Mouse (Mus musculus) thymus, postnatal 10 days (tissue): ENCODE results near the gene Nrm.
"Not testable (repeated sequence)": the region's sequence is repeated elsewhere in the genome, so short reads cannot be mapped to it uniquely, and the experiment has no call there.

Source experiments
- DNase-seq, 2 experiments: peaks; one replicate each; pipeline ENCODE4 v3.0.0; 2021; ENCODE audit warnings: low spot score in 2 of 2

The Nrm gene

DNA sequence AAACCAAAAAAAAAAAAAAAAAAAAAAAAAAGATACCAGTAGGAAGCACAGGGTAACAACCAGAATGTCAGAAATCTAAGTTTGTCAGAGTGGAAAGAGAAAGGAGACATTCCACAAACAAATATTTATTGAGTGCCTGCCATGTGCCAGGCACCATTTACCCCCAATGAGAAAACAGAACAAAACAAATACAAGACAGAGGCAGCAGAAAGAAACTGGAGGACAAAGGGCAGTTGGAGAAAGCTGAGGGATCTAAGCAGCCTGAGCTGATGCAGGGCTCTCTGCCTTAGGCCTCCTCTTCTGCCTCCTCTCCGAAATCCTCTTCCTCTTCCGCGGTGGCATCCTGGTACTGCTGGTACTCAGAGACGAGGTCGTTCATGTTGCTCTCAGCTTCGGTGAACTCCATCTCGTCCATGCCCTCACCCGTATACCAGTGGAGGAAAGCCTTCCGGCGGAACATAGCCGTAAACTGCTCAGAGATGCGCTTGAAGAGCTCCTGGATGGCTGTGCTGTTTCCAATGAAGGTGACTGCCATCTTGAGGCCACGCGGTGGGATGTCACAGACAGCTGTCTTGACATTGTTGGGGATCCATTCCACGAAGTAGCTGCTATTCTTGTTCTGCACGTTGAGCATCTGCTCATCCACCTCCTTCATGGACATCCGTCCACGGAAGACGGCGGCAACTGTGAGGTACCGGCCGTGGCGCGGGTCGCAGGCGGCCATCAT is 26.3 kb upstream of the Nrm start:
- DNase-seq, result no peak

DNA sequence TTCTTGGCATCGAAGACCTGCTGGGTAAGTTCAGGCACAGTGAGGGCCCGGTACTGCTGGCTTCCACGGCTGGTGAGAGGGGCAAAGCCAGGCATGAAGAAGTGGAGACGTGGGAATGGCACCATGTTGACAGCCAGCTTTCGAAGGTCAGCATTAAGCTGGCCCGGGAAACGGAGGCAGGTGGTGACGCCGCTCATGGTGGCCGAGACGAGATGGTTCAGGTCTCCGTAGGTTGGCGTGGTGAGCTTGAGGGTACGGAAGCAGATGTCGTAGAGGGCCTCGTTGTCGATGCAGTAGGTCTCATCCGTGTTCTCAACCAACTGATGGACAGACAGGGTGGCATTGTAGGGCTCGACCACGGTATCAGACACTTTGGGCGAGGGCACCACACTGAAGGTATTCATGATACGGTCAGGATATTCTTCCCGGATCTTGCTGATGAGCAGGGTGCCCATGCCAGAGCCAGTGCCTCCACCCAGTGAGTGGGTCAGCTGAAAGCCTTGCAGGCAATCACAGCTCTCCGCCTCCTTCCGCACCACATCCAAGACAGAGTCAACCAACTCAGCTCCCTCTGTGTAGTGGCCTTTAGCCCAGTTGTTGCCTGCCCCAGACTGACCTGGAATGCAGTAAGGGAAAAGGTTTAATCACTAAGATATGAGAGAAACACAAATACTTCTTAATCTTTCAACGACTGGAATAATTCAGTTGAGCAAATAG is 25.5 kb upstream of the Nrm start:
- DNase-seq, result no peak

DNA sequence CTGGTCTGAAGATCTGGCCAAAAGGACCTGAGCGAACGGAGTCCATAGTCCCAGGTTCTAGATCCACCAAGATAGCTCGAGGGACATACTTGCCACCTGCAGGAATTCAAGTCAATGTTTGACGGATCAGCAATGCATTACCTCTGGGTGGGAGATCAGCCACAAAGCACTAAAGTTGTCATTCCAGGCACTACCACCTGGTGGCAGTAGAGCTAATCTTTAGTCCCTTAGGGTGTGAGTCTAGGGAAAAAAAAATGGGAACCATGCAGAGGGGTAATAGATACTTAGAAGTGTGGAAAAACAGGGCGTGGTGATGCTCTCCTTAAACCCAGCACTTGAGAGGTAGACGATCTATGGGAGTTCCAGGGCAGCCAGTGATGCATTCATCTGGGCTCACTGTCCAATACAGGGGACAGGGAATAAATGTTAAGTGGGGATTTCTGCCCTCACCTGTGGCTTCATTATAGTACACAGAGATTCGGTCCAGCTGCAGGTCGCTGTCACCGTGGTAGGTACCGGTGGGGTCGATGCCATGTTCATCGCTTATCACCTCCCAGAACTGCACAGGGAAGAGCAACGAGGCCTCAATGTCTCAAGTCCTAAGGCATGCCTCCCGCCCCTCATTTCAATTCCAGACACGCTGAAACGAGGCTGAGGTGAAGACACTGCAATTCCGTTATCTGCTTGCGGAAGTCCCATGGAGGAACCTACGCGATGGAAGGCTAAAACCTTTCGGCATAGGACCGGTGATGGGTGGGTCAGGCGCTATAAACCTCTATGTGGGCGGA is 24.7 kb upstream of the Nrm start:
- DNase-seq, result peak; percentile 75 to 82

DNA sequence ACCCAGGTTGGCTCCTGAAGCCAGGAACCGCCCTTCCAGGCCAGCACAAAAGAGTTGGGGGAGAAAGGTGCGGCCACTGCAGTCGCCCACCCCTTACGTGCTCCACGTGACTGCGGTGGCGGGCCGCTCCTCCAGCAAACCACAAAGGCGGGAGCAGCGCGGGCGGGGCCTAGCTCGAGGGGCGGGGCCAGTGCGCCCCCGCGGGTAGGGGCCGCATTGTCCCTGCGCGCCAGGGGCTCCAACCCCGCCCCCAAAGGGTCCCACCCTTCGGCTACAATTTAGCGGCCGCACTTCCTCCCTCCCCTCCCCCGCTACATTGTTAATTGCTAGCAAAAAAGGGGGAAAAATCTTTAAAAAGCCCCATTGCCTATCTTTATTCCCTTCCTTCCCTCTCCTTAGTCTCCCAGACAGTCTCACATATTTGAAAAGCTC is 24.1 kb upstream of the Nrm start:
- DNase-seq, result peak; percentile 94 to 95

DNA sequence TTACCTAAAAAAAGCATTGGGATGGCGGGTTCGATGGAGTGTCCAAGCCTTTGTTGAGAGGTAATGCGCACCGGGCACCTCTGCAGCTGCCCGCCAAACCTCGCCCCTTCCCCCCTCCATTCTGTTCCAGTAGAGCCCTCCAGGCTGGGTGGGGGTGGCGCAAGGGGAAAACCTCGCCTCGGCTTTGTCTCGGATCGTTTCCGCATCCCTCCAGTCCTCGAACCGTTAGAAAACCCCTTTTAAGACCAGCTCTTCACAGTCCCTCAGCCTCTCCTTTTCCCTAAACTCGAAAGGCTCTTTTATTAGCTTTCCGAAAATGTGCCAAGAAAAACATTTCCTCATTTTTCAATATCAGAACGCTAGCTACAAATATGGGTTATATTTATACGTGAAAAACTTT is 23.6 kb upstream of the Nrm start:
- DNase-seq, result peak; percentile 68 to 70

DNA sequence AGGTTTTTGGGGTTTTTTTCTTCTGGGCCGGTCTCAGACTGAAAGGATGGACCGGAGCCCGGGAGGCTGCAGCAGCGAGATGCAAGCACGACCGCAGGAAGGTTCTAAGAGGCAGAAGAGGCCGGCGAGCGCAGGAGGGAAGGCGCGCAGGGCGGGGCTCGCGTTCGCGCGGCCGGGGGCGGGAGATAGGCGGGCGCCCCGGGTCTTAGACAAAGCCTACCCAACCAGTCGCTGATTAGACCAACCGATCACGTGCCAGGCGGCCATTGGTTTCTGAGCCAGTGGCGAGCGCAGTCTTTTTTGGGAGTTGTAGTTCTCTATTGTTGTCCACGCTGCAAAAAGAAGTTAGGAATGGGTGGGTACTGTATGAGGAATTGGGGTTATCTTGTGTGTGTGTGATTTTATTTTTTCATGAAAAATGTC is 23.0 kb upstream of the Nrm start, which contains the start of gene Tubb5:
Tubb5 (minus strand) TSS at position 185 of the 423 bp plus-strand sequence.
- DNase-seq, result peak; percentile 95 to 96

DNA sequence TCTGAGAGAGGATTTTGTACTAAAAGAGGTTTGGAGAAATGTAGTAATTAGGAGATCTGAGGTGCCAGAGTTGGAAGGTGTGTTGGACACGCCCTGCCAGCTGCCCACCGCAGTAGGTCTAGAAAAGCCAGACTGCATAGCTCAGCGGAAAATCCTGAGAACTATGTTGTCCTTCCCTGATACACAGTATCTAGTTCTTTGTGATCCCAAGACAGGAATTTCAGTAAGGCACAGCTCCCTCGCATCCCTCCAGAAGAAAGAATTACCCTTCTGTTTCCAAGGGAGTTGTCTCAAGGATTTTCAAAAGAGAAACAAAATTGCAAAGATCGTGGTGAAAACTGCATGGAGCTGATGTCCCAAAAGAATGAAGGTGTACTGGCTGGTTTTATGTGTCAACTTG is 22.5 kb upstream of the Nrm start:
- no peak for DNase-seq

DNA sequence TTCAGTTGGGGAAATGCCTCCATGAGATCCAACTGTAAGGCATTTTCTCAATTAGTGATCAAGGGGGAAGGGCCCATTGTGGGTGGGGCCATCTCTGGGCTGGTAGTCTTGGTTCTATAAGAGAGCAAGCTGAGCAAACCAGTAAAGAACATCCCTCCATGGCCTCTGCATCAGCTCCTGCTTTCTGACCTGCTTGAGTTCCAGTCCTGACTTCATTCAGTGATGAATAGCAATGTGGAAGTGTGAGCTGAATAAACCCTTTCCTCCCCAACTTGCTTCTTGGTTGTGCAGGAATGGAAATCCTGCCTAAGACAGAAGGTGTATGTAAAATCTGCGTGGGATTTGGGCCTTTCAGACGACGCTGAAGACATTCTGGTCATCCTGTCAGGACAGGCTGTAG is 22.1 kb upstream of the Nrm start:
- not testable (repeated sequence) for DNase-seq

DNA sequence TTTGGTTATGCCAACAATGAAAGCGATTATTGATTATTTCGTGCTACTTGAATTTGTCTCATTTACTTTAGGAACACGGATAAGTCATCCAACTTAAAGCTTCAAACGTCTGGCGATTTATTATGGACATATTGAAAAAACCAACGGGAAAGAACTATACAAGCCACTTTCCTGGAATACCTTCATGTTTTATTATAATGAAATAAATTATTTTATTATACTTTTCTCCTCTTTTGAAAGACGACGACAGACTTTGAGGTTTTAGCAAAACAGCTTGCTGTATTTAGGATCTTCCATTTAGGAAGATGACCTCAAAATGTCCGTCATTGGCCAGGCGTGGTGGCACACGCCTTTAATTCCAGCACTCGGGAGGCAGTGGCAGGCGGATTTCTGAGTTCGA is 20.6 kb upstream of the Nrm start:
- DNase-seq, result no peak

DNA sequence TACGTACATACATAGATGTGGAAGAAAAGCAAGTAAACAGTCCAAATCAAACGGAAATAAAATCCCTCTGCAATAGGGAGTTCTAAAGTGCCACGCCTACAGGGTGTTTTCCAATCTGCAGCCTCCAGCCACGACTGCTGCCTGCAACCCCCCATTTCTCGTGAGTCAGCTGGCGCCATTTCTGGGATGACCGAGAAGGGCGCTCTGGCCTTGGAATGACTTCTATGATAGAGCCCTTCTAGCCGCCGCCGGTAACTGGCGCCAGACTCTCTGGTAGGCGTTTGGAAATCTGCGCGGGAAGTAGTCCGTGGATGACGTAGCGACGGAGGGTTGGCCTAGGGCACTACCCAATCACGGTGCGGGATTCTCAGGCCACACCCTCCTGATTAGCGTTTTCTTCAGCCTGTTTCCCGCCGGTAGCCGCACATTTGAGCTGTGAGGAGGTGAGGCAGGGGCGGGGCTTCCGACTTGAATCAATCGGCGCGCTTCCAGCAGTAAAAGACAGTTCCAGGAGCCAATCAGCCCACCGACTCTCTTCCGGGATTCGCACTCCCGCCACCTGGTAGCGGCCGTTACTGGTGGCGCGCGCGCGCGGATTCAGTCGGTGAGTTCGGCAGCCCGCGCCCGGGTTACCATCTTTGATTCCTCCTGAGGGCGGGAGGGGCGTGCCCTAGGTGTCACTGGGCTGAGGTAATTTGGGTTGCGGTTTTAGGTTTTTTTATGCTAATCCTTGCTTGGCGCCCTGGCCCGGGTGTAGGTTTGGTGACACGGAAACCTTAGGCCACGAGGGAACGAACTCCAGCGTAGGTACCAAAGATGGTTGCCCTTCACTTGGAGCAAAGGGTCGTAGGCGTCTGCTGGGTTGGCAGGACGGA is 19.8 kb upstream of the Nrm start, which contains the start of gene Mdc1:
Mdc1 (plus strand) TSS at position 440 of the 875 bp plus-strand sequence.
- peak; percentile 98 to 99 for DNase-seq

DNA sequence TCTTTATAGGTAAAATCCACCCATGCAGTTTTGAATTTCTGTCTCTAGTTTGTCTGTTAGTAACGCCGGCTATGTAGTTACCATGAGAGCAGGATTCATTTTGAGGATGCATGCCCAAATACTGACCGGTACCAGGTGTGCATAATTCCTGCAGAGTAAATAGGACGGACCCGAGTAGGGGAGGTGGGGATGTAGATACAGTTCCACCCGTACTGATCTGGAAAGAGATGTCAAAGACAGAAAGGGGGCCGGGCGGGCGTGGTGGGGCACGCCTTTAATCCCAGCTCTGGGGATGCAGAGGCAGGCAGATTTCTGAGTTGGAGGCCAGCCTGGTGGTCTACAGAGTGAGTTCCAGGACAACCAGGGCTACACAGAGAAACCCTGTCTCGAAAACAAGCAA is 19.1 kb upstream of the Nrm start:
- DNase-seq, result no peak

DNA sequence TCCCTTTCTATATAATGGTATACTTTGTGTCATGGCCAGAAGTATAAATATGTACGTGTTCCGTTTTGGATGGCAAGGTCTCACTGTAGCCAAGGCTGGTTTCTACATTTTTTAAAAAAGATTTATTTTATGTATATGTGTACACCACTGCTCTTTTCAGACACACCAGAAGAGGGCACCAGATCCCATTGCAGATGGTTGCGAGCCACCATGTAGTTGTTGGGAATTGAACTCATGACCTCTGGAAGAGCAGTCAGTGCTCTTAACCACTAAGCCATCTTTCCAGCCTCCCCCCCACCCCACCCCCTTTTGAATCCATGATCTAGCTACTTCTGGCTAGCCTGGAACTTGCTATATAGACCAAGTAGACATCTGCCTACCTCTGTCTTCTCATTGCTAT is 17.6 kb upstream of the Nrm start:
- DNase-seq, result no peak

DNA sequence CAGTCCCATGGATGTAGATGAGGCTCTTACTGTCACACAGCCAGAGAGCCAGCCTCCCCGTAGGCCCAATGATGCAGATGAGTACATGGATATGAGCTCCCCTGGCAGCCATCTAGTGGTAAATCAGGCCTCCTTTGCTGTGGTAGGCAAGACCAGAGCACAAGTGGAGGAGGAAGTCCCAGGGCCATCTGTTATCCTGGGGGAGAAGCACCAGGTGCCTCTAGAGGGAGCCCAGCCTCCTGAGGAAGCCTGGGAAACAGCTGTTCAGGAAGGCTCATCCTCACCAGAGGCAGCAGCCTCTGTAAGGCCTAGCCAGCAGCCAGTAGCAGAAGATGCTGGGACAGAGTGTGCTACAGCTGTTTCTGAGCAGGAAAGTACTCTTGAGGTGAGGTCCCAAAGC is 13.0 kb upstream of the Nrm start:
- DNase-seq, result no peak

DNA sequence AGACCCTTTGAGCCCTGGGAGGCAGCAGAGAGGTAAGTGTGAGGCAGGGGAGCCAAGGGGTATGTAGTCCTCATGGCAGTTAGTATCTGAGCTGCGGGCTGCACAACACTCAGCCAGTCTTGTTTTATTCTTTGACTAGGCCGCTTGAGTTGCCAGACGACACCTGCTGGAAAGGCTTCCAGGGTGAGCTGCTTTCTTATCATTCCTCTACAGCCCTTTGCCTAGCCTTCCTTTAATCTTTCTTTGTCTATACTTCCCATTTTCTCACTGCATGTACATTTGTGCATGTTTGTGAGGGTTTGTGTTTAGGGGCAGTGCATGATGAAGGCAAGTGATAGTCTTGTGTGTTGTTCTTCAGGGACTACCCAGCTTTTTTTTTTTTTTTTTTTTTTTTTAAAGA is 10.1 kb upstream of the Nrm start:
- no peak for DNase-seq

DNA sequence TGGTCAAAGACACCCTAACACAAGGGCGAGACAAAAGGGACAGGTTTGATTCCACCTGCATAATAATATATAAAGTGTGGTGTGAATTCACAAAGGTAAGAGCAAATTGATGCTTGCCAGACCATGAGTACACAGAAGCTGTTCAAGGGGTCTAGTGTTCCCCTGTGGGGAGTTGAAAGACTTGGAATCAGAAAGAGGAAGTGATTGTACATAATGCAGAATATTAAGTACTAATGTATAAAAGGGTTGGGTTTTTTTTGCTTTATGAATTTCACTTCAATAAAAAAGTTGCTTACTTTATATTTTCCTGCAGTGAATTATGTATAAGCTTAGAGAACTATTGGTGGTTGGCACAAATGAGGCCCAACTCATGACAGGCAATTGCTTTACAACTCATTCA is 1.7 kb upstream of the Nrm start:
- no peak for DNase-seq

DNA sequence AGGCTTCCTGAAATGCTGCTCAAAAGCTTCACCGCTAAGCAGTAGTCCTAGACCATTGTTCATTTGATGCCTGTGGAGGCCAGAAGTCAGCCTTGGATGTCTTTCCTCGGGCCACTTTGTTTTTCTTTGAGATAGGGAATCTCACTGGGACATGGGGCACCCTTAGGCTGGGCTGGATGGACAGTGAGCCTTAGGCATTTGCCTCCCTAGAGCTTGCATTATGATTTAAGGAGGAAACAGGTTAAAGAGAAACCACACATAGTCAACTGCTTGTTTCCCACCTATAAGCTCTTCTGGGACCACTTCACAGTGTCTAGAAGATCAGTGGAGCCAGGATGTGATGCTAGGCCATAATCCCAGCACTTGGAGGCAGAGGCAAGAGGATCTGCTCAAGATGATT is 1.3 kb upstream of the Nrm start:
- DNase-seq, result no peak

DNA sequence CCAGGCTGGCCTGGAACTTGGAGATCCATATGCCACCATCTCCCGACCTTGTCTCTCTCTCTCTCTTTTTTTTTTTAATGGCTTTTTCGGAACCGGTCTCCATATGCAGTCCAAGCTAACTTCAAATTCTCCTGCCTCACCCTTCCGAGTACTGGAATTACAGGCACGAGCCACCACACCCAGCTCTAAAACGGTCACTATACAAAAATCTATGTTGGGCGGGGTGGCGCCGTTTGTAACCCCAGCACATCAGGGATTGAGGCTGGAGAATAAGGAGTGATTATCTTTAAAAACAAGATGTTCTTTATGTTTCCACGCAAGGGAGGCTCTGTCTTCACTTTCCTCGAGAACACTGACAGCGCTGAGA is 304 bp upstream of the Nrm start:
- DNase-seq, result no peak

DNA sequence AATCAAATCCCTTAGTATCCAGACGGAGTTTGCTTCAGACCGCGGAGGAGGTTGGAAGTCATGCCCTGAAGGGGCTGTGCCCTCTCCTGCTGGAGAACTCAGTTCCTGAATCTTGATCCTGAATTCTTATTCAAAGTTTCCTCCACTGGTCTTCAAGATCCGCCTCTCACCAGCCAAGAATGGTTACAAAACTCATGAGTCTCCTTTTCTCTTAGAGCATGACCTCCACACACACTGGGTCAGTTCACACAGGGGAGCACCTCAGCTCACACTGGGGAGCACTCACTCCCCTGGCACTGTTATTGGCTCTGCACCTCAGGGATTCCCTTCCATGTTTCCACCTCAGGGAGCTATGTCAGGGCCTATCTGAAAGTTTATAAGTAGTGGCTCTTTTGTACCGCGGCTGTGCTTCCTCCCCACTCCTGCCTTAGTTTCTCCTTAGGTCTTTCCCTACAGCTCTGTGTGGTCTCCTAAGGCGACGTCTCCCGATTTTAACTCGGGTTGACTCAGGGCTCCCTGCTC is 3.8 kb downstream of the Nrm start:
- no peak for DNase-seq

DNA sequence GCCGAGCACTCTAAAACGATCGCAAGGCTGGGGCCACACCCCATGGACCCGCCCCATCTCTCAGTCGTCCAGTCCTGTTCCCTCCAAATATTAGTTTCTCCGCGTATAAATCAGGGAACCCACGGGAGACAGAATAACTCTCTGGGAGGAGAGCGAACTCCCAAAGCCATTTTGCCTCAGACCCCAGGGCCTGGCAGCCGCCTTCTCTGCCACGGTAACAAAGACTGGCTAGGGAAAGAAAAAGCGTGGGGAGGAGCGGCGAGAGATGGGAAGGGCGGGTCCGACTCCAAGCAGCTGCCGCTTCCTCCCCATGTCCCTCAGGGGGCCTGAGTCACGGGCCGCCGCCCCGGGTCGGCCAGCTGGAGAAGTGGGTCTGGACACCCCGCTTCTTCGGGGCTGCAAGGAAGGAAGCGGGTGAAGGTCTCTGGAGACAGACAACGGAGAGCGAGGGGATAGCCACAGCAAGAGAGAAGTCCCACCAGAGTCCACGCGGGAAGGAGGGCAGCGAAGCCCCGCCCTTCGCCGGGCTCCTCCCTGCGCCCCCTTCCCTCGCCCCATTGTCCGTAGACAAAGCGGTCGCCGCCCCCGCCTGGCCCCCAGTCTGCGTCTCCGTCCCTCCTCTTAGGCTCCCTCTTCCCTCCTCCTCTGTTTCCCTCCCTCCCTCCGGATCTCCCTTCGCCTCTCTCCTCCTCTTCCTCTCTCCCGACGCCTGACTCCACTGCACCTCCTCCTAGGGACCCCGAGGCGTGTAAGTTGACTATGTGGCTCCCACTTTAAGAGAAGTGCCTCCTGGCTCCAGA is 4.6 kb downstream of the Nrm start, which contains the start of gene Ppp1r18:
Ppp1r18 (plus strand) TSS at position 113 of the 800 bp plus-strand sequence.
- DNase-seq, result peak; percentile 27 to 30

DNA sequence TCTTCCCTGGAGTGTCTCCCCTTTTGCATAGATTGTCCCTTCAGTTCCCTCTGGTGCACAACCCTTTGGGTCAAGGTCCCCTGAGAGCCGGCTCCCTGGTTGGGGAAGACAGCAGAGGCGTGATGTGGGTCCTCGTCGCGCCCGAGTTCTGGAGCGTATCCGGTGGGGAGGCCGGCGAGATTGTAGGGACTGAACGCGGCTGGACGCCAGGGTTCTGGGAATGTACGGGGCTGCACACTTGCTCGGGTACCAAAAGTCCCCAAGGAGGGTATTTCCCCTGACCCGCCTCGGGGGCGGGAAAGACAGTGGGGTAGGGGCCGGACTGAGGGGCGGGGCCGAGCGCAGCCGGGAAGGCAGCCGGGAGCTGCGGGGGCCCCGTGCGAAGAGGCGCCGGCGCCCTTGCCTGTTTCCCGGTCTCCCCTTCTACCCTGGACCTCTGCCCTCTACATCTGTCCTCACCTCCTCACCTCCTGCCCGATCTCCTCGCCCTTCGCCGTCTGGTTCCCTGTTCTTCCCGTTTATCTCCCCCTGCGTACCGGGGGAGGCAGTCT is 5.2 kb downstream of the Nrm start:
- peak; percentile 27 to 33 for DNase-seq
